Mouse (Mus musculus) testis, adult 2 months (tissue): ENCODE measurements around the gene Tacr2. TPM values are rescaled to one million over a fixed set of nuclear protein-coding genes. Genes with fewer than 3 reads are reported as not detected.

Experiments
- H3K27ac ChIP-seq: fragments of 200-500 bp; 2 replicates; pipeline ENCODE4 v1.5.1; 2012; ENCODE audit warnings: low read depth, low read length; ENCODE audit not compliant: control insufficient read depth, insufficient read depth
- H3K27me3 ChIP-seq: fragments of 200-500 bp; 2 replicates; pipeline ENCODE4 v1.6.1; 2012; ENCODE audit warnings: mild to moderate bottlenecking, low read length, moderate library complexity; ENCODE audit not compliant: control insufficient read depth, insufficient read depth
- H3K36me3 ChIP-seq: fragments of 200-500 bp; 2 replicates; pipeline ENCODE4 v1.6.1; 2012; ENCODE audit warnings: mild to moderate bottlenecking, low read length; ENCODE audit not compliant: control insufficient read depth, insufficient read depth
- H3K4me1 ChIP-seq: fragments of 200-500 bp; 2 replicates; pipeline ENCODE4 v1.6.1; 2012; ENCODE audit warnings: low read length; ENCODE audit not compliant: control insufficient read depth, insufficient read depth
- H3K4me3 ChIP-seq: fragments of 200-500 bp; 2 replicates; pipeline ENCODE4 v1.5.1; 2012; ENCODE audit warnings: low read depth, mild to moderate bottlenecking, low read length, moderate library complexity, mixed read lengths; ENCODE audit not compliant: control insufficient read depth
- CTCF ChIP-seq: fragments of 200-500 bp; IDR thresholded peaks from 2 replicates; pipeline ENCODE4 v1.5.1; 2012; ENCODE audit warnings: low read depth, mild to moderate bottlenecking, inconsistent platforms, low read length, moderate library complexity; ENCODE audit not compliant: control insufficient read depth, insufficient read depth, insufficient replicate concordance
- POLR2A ChIP-seq: fragments of 200-500 bp; IDR thresholded peaks from 2 replicates; pipeline ENCODE4 v1.6.1; 2012; ENCODE audit warnings: low read depth, mild to moderate bottlenecking, inconsistent platforms, low read length, moderate library complexity; ENCODE audit not compliant: control insufficient read depth
- polyA plus RNA-seq: library from polyadenylated mRNA; depleted of rRNA; stranded (reverse); fragments of >200 nt; gene quantifications from 2 replicates; pipeline ENCODE4 v1.2.3, GENCODE M21; 2012; rRNA removed

Tacr2 gene
- polyA plus RNA-seq, 1 experiment, result 1.2 TPM

DNA sequence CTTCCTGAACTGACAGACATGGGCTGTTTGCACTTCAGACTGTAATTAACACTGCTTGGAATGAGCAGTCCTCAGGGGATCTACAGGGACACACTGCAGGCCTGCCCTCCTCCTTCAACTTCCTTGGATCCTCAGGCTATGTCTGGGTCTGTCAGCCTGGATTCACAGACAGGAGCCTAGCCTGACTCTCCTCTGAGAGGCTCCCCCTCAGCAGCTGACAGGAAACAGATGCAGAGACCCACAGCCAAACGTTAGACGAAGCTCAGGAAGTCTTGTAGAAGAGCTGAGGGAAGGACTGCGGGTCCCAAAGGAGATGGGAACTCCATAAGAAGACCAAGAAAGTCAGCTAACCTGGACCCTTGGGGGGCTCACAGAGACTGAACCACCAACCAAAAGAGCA, 54.2 kb downstream of the Tacr2 start:
- H3K27ac ChIP-seq, result no peak overlapping the region

DNA sequence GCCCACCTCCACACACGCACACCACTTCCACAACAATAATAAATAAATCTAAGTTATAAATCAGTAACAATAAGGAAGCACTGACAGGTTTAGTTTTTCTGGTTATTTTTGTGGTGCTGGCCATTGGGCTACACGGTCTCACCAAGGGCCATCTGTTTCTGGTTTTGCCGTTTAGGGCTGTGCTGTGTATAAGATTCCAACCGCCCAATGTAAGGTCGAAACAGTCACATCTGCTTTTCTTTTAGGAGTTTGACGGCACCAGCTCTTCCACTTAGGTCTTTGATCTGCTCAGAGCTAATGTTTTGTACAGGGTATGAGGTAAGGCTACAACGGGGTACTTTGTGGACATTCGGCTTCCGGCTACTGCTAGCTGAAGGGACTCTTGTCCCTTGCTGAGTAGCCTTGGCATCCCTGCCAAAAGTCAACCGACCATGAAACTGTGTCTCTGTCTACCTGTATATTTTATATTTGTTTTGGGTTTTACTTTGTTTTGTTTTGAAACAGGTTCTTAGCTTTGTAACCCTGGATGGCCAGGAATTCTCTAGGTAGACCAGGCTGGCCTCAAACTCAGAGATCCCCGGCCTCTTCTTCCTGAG, 56.8 kb downstream of the Tacr2 start:
- H3K36me3 ChIP-seq, result no peaks in the 10 kb centered on the region
- H3K27ac ChIP-seq, result no peak overlapping the region
- no peak overlapping the region for H3K4me3 ChIP-seq
- peaks cover 3% of the 10 kb centered on the region; the same call in 1 of the 2 replicates for H3K4me1 ChIP-seq
- H3K27me3 ChIP-seq, result no peaks in the 10 kb centered on the region
- no peak for TF ChIP-seq CTCF
- TF ChIP-seq POLR2A, result no peak

More for the DNA sequence above, 54.2 kb downstream of the Tacr2 start:
- Histone ChIP-seq H3K4me3 (no peak overlapping the region), H3K36me3 (no peaks in the 10 kb centered on the region), H3K27me3 (no peaks in the 10 kb centered on the region), H3K4me1 (no peaks in the 10 kb centered on the region)
- no peak for TF ChIP-seq CTCF
- no peak for TF ChIP-seq POLR2A

DNA sequence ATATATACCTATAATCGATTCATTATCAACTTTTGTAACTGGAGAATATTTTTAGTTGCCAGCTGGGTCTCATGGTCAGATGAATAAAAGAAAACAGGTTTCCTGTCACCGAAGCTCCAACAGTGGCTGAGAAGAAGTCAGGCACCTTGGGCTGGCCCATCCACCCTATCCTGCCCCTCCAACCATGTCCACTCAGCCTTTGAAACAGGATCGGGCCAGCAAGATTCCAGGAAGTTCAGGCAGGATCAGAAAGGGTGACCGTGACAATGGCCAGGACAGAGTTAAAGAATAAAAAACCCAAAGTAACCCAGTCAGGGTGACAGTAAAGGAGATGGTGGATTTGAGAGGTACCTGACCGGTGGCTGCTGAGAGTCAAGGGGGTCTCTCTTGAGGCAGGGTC, 57.4 kb downstream of the Tacr2 start:
- Histone ChIP-seq H3K4me1 (peaks cover 6% of the 10 kb centered on the region; the same call in 1 of the 2 replicates), H3K27ac (no peak overlapping the region), H3K27me3 (no peaks in the 10 kb centered on the region), H3K36me3 (no peaks in the 10 kb centered on the region), H3K4me3 (no peak overlapping the region)
- TF ChIP-seq POLR2A (no peak), CTCF (no peak)

DNA sequence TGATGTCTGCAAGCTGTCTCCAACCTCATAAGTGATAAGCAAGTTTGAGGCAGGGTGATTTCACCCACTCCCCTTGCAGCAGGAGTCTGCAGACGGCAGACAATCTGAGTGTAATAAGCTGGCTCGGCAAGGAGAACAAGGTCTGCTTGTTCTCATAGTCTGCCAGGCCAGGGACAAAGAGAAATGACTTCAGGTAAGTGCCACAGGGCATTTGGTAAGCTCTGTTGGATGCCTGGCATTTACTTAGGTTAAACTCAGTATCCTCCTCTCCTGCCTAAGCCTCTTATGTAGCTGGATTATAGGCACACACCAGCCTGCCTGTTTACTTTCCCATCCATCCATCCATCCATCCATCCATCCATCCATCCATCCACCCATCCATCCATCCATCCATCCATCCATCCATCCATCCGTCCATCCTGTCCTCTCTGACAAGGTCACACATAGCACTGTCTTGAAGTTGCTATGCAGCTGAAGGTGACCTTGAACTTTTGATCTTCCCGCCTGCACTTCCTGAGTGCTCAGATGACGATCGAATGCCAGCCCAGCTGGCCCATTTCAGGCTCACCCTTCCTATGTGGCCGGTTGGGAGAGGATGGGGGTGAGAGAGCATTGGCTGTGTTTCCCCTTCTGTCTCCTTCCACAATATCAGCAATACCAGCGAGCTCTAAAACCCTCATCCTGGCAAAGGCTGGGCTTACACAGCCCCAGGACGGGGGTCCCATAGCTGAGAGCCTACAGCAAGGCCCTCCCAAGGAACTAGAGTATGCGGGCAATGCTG, 58.2 kb downstream of the Tacr2 start:
- peaks cover 6% of the 10 kb centered on the region for H3K4me1 ChIP-seq
- H3K36me3 ChIP-seq, result no peaks in the 10 kb centered on the region
- H3K27ac ChIP-seq, result no peak overlapping the region
- H3K4me3 ChIP-seq, result no peak overlapping the region
- no peaks in the 10 kb centered on the region for H3K27me3 ChIP-seq
- TF ChIP-seq POLR2A (no peak), CTCF (no peak)

DNA sequence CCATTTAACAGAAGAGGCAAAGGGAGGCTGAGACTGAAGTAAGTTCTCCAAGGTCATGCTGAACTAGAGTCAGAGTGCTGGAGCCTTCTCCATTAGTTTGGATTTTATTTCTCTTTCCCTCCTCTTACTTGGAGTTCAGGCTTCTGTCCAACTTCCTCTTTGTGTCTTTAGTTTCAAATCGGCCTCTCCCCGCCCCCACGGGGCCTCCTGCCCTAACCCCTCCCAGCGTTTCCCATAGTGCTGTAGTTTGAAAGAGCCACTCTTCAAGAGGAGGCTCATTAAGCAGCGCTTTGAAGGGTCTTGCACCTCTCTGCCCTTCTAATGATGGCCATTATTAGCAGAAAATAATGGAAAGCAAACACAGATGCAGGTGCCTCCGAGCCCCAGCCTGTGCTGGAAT, 59.2 kb downstream of the Tacr2 start:
- TF ChIP-seq POLR2A (no peak), CTCF (no peak)
- H3K4me1 ChIP-seq, result peaks cover 6% of the 10 kb centered on the region
- H3K27me3 ChIP-seq, result no peaks in the 10 kb centered on the region
- H3K27ac ChIP-seq, result no peak overlapping the region
- H3K36me3 ChIP-seq, result no peaks in the 10 kb centered on the region
- H3K4me3 ChIP-seq, result no peak overlapping the region

DNA sequence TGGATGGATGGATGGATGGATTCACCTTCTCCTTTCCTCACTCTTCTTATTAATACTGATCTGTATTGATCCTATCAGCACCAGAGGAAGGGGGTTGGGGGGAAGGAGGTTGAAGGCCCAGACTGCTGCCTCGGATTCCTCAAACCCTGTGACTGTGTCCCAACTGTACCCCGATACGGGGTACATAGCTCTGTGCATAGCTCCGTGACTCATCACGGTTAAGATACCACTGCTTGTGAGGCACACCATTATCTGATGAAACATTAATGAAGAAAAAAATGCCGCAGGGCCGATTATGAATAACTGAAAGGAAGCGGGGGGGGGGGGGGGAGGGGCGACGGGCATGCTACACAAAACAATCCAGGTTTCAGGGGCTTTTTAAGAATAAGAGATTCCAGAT, 60.9 kb downstream of the Tacr2 start:
- peaks cover 6% of the 10 kb centered on the region for H3K4me1 ChIP-seq
- H3K4me3 ChIP-seq, result no peak overlapping the region
- TF ChIP-seq POLR2A, result no peak
- no peak for TF ChIP-seq CTCF
- H3K36me3 ChIP-seq, result no peaks in the 10 kb centered on the region
- no peak overlapping the region for H3K27ac ChIP-seq
- H3K27me3 ChIP-seq, result no peaks in the 10 kb centered on the region

DNA sequence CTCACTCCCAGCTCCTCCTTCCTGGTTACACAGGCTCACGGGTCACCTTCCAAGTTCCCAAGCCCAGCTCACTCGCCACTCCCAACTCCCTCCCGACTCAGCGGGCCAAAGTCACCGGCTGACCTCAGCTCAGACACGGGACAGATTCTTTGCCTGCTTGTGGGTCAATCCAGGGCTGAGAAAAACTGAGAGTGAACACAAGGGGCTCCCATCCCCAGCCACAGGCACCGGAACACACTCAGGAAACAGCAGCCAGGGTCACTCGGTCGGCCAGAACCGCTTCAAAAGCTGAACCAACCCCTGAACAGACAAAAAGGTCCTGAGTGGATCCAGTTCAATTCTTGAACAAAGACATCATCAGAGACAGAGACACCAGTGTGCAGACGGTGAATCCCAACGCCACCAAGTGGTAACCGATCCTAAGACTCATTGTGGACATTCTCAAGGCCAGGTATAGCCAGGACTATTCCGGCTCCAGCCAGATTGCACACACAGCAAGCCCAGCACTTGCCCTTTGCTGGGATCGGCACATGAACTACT, 61.7 kb downstream of the Tacr2 start:
- no peak overlapping the region for H3K4me3 ChIP-seq
- no peaks in the 10 kb centered on the region for H3K27me3 ChIP-seq
- no peak overlapping the region for H3K27ac ChIP-seq
- H3K36me3 ChIP-seq, result no peaks in the 10 kb centered on the region
- no peak for TF ChIP-seq CTCF
- no peak for TF ChIP-seq POLR2A
- H3K4me1 ChIP-seq, result peaks cover 6% of the 10 kb centered on the region

Other genes with a start within 250 kb of the Tacr2 start
- gene Neurog3, start 119.3 kb upstream of the Tacr2 start, polyA plus RNA-seq, result 0.79 and 0.87 TPM in 2 replicates
- 5.3 and 6.1 TPM in 2 replicates for gene Fam241b, start 108.5 kb upstream of the Tacr2 start, polyA plus RNA-seq
- gene Tspan15, start 21.2 kb upstream of the Tacr2 start, polyA plus RNA-seq, result 2.7 and 3.6 TPM in 2 replicates
- gene Hk1, start 127.5 kb downstream of the Tacr2 start, polyA plus RNA-seq, result 853 and 878 TPM in 2 replicates
- gene Hkdc1, start 170.1 kb downstream of the Tacr2 start, polyA plus RNA-seq, result 0.02 and 0.25 TPM in 2 replicates
- 5.3 and 6.2 TPM in 2 replicates for gene 4930507D05Rik, start 197.1 kb downstream of the Tacr2 start, polyA plus RNA-seq
- gene Supv3l1, start 197.3 kb downstream of the Tacr2 start, polyA plus RNA-seq, result 15.1 and 15.3 TPM in 2 replicates
- gene Vps26a, start 234.4 kb downstream of the Tacr2 start, polyA plus RNA-seq, result 94.3 and 104 TPM in 2 replicates